Mouse (Mus musculus) mouse trophoblast stem cell (cell line): ENCODE data around the gene Bbs12.

Experiments used
- in situ Hi-C, 2 experiments: fragments of 300-500 bp; cut with MseI, MboI; formaldehyde crosslinking; loops; 2 replicates in 1 of 2; 3 replicates in 1 of 2; pipeline ENCODE4 v1.15.1; 2025

Bbs12 gene

DNA sequence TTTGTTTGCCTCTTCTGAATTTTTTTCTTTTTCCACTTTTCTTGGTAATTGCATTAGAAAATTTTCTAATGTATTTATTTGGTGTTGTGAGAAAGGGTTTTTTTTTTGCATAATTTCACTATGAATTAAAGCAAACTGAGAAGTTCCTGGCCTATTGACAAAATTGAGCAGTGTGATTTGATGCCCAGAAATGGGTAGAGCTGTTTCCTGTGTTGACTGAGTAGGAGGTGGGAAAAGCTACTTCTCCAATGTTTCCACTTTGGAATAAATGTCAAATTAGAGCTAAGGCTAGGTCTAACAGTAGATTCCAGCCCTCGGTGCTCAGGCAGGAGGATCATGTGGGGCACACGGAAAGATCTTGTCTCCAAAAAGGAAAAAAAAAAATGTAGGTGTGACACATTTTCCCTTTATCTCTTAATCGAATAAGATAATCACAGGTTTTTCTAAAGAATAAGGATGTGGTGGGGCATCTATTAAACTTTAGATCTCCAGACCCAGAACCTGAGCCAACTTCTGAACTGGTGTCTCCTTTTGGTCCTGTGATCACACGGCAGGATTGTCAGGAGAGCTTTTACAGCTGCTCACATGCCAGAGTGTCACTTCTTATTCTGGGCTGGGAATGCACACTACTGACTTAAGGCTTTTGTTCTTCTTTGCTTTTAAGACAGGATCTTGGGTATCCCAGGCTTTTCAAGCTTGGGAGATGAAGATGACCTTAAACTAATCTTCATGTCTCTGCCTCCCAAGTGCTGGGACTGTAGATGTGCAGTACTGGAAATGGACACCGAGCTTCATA is 13.2 kb downstream of the Bbs12 start:
- in situ Hi-C loops = no loop called here

DNA sequence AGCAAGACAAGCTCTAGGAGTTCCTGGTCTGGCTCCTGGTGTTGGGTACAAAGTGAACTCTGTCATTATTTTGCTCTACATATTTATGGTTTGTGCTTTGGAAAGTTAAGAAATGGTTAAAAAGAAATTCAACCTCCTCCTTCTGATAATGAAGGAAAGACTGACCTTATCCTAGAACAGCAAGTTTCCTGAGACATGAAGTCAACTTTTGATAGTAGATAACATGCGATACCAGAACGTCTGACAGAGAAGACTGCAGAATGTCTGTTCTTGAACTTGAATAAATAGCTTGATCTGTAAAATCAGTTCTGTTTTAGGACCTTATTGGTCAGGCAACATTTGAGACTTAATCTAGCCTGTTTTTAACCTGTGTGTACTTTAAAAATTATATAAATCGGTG is 14.3 kb downstream of the Bbs12 start:
- in situ Hi-C loops = no loop called here

DNA sequence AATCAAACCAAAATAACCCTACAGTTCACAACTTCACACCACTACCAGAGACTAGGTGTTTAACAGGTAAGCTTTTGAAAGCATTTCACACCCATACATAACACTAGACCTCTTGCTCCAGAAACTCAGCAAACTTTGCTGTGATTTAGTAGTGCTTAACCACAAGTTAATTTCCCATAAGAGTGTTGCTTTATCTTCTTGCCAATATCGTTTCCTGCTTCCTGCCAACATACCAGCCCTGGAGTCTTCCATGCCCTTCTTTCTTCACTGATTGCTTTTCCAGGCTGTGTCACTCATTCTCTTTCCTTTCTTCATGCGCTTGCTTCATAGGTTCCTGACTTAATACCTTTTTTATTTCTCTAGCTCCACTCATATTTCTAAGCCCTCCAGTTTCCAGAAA is 16.1 kb downstream of the Bbs12 start:
- in situ Hi-C loops = no loop called here

DNA sequence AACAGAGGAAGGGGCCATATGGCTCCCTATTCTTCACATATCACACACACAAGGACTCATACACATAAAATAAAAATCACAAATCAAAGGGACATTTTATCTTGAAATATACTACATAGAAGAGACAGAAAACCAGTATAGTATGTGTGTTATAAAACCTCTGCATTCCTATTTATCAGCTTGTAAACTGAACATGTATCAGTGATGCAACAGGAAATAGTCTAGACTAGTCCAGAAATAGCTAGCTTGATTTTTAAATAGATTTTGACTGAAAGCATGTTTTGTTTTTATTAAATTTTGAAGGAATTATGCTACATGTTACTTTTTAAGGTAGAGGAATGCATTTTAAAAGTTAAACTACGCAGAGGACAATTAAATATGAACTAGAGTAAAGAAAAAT is 17.6 kb downstream of the Bbs12 start:
- in situ Hi-C loops = no loop called here

DNA sequence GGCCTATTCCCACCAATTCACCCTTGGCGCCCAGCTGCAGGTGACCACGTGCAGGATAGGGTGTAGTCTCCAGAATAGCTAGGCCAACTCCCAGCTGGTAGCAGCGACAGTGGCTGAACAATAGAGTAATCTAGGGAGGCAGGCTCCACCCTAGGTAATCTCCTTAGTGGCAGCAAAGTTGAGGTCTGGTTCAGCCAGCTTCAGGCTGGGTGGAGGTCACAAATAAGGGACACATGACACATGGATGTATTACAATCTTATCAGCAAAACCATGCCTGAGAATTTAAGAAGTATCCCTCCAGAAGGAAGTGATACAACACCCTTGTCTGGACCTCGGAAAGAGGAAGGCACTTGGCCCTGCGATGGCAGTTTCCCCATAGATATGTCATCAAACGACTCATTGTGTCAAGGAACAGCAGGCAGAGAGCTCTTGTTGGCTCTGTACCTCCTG is 19.7 kb downstream of the Bbs12 start:
- in situ Hi-C loops = no loop called here

DNA sequence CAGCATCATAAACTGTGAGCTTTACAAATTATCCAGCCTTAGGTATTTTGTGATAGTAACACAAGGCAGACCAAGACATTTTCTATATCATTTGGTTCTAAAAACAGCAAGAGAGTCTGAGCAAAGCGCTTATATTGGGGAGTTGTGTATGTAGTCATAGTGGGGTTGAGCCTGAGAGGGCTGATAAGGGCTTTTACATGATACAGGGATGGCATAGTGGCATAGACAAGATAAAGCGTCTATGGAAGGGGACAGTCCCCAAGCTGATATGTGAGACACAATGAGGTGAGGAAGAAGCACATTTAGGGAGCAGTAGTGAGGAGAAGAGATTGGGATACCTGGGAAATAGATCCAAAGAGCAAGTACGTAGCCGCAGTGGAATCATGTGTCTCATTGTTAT is 21.7 kb downstream of the Bbs12 start:
- in situ Hi-C loops = no loop called here

DNA sequence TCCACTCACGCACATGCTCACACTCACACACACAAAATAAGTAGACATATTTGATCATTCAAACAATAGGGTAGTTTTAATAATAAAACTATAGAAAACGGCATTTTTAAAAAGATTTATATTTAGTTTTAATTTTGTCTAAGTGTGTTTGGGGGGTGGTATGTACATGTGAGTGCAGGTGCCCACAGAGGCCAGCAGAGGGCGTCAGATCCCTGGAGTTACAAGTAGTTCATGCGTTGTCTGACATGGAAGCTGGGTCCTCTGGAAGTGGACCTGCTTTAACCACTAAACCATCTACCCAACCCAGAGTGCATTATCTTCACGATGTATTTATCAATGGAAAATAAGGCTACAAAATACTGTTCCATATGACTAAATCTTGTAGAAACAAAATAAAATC is 28.8 kb downstream of the Bbs12 start:
- in situ Hi-C loops = loop anchor here (5.0 kb wide), 1 partner anchor 71 kb away; no protein-coding TSS in a partner anchor

DNA sequence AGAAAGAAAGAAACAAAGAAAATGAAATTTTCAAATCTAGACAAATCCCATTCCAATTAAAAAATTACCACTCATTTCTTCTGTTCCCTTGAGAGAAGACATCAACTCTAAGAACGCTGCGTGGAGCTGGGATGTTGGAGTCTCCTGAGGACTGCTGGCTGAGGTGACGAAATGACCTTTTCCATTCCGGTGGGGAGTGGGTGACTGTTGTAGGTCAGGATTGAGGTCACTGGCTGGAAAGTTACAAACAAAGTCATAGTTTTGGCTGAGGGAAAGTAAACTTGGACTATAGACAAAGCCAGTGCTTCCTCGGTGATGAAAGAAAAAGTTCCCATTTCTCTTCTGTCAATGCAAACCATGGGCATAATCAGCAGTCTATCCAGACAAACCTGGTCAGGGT is 30.5 kb downstream of the Bbs12 start:
- in situ Hi-C loops = loop anchor here (5.0 kb wide), 1 partner anchor 69 kb away; no protein-coding TSS in a partner anchor

DNA sequence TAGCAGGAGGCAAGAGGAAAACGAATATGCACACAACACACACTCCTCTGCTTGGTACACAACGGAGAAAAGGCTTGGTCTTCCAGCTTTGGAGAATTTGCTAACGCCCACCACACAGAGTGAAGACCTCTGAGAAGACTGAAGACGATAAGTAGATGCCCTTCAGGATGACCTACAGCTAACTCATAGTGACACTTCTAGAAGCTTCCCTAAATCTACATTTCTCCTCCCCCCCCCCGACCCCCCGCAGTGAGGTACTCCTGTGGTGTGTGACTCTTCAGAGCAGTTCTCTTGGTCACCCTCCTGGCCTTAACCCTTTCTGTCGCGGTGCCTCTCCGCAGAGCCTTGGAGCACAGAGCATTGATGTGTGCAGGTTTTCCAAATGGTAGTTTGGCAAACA is 35.3 kb downstream of the Bbs12 start:
- in situ Hi-C loops = no loop called here

DNA sequence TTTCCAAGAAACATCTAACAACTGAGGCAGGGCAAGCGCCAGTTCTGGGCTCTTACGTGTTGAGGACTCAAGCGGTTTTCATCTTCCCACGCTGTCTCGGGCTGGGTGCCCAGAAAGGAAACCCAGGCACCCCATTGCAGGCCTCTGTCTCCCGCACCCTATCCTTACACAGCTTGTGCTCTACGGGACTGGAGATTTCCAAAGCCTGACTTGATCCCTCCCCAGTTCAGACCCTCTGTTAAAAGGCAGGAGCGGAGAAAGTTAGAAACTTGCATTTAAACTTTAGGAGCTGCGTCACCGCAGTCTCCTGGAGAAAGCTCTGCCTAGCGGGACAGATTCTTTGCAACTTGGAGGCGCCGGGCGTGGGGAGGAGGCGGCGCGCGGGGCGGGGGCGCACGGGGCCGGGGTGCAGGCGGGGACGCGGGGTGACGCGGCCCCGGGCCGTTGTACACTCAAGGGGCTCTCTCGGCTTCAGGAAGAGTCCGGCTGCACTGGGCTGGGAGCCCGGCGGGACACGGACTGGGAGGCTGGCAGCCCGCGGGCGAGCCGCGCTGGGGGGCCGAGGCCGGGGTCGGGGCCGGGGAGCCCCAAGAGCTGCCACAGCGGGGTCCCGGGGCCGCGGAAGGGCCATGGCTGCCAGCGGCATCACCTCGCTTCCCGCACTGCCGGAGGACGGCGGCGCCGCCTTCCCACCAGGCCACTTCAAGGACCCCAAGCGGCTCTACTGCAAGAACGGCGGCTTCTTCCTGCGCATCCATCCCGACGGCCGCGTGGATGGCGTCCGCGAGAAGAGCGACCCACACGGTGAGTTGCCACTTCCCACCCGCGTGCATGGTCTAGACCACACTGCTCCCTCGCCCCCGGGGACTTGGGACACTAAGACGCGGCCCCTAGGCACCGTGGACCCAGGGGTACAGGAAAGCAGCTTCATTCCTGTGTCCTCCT is 36.1 kb downstream of the Bbs12 start, which contains the start of gene Fgf2:
Gene Fgf2 (plus strand): TSS at position 126 of the 945 bp plus-strand sequence.
- in situ Hi-C loops = no loop called here

DNA sequence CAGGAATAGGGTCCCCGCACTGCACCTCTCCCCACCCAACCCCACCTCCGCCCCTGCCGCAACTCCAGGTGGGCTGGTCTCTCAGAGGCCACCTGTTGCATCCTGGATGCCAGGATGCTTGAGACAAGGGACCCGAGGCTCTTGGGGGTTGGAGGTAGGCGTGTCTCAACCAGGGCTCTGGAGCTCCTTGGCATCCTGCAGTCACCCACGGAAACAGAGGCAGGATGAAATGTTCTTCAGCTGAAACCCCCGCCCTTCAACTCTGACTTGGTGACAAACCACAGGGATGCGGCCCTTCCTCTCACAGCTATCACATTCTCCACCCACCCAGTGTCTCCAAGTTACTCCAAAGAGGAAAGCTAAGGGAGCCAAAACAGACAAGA is 36.8 kb downstream of the Bbs12 start:
- in situ Hi-C loops = no loop called here

DNA sequence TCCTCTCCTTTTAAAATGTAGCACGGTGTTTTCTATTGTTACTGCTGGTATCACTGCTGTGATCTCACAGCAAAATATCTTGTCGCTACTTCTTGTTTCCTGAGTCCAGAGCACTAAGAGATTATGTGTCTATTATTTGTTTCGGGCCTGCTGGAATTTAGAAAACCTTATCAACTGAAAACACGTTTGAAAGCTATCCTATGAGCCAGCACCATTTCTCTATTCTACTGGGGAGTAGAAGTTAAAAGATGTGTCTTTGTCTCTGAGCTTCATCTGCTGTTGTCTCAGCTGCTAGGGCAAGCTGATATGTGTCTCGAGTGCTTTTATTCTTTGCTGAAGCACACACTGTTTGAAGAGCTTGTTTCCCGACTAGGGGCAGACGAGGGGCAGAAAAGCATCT is 38.0 kb downstream of the Bbs12 start:
- in situ Hi-C loops = no loop called here

DNA sequence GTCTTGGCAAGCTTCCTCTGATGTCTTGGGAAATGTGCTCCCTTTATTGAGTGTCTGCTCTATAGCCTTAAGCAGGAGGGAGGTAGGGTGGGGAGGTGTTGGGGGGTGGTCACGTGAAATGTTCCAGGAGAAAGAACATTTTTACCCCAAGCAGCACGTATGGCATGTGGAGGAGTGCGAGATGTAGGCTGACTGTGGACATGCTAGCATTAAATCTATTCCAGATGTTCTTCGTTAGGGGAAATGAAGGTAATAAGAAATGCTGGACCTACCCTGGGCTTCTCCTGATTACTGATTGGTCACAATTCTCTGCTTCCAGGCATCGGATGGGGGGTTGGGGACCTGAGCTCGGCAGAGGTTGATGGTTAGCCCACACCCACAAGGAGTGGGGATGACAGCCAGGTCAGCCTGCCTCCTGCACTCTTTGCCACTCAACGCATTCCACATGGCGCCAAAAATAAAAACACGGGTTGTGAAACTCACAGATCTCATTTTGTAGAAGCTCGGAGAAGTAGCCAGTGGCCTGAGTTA is 41.7 kb downstream of the Bbs12 start:
- in situ Hi-C loops = no loop called here

DNA sequence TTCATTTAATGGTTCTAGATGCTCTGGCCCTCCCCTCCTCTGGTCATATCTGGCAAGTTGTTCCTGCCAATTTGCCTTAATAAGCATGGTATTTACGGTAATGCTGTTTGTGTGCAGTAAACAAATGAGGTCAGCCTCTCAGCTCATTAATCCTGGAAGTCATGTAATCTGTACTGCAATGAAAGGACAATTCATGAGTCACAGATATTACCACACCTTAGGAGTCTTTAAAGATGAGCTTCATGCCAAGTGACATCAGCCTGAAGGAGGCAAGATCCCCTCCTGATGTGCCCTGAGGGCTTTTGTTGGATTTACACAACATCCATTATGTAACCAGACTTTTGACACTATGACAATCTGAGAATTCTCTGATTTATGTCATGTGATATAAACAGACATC is 42.4 kb downstream of the Bbs12 start:
- in situ Hi-C loops = no loop called here

DNA sequence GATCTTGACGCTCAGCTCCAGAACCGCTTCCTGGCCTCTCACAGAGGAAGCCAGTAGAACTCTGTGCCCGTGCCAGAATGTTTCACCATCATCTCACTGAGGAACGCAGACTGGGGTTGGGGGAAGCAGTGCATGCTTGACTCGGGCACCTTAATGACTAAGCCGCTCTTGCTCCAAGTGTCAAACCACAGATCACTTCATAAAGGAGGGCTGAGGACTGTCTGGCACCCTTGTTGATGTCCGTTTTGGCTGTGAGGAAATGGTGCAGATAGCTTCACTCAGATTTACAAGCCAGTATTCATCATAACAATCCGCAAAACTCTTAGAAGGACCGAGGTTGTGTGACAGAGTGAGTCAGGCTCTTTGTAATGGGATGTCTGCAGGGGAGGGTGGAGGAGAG is 48.4 kb downstream of the Bbs12 start:
- in situ Hi-C loops = no loop called here

DNA sequence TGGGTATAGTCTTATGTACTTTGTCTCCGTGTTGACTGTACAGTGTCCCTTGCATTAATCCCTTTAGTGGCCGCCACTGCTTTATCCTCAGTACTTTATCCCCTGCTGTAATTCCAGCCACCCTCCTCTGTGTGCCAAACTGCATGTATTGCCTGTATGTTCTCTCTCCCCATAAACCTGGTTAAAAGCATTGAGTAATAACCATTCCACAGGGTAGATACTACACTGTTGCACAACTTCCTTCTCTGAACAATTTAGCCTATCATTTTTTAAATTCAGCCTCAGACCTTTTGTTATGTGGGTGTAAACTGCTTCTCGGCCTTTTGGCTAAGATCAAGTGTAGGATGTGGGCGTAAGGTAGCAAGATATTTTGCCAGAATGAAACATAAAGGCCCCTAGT is 52.8 kb downstream of the Bbs12 start:
- in situ Hi-C loops = no loop called here

DNA sequence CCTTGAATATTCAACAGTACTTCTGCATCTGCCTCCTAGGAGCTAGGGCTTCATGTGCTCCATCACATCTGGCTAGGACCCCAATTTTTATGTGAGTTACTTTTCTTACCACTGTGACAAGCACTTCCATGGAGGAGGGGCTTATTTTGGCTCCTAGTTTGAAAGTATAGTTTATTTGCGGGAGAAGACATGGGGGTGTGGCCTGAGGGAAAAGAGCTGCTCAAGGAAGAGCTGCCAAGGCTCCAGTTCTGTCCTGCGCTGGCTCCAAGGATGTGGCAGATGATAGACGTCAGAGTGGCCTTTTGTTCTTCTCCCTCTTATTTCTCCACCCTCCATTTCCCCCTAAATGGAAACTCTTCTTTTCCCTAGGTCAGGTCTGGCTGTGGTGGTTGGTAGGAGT is 53.6 kb downstream of the Bbs12 start:
- in situ Hi-C loops = no loop called here

DNA sequence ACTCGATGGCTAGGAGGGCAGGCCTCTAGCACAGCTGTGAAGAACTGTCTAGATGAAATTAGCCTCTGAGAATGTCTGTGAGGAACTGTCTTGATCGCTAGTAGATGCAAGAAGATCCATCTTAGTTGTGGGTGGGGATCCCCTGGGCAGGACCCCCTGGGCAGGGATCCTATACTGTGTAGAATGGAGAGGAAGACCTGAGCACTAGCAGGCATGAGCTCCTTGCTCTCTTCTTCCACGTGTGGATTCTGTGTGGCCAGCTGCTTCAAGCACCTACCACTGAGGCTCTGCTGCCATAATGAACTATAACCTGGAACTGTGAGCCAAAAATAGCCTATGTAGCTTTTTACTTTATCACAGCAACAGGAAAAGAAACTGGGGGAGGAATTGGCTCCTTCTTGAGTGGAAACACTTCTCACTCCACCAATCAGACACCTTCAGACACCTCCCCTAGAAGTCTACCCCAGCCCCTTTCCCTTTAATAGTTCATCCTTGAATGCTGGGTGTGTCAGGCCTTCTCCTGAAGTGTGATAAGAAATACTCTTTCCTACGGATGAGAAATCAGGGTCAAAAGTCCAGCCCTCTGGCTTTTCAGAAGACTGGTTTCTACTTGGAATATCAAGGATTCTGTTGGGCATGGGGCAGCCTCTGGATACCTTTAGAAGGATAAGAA is 54.2 kb downstream of the Bbs12 start:
- in situ Hi-C loops = no loop called here

DNA sequence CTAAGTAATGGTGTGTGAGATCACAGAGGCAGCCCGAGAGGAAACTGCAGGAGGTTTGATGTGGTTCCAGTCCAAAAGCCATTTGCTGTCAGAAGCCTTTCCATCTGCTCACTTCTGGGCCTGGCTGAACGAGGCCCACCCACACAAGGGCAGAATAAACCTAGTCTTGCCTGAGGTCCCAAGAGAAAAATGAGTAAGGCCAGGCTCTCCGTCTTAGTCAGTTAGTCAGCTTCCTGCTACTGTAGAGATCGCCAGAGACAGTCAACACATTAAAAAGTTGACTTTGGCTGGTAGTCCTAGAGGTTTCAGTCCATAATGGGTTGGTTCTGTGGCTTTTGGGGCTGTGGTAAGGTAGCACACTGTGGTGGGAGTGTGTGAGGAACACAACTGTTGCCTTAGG is 58.1 kb downstream of the Bbs12 start:
- in situ Hi-C loops = no loop called here
